Mouse (Mus musculus) liver, adult (tissue): ENCODE measurements around the gene Hebp1.
A peak's percentile ranks its signal among the peaks of the same experiment; 100 is the strongest.

Experiments
- GATA4 ChIP-seq: IDR thresholded peaks from 2 replicates; pipeline ENCODE4 v1.6.1; 2014; ENCODE audit warnings: mild to moderate bottlenecking, low read length; ENCODE audit not compliant: insufficient replicate concordance

The Hebp1 gene

GRCm38 (mm10) chr6:135177271-135177670, 20.6 kb downstream of the Hebp1 start:
- no peak for TF ChIP-seq GATA4

- no peak for TF ChIP-seq GATA4
These were observed 22.8 kb downstream of the Hebp1 start for GRCm38 (mm10) chr6:135175014-135175413.

- TF ChIP-seq GATA4: no peak
These were observed 26.1 kb downstream of the Hebp1 start for GRCm38 (mm10) chr6:135171736-135172135.

GRCm38 (mm10) chr6:135169246-135169645, 28.6 kb downstream of the Hebp1 start:
- no peak for TF ChIP-seq GATA4

GRCm38 (mm10) chr6:135168471-135168870, 29.4 kb downstream of the Hebp1 start:
- no peak for TF ChIP-seq GATA4

GRCm38 (mm10) chr6:135167380-135168311, 30.2 kb downstream of the Hebp1 start:
- peak; percentile 24; the same call in 1 of the 2 replicates for TF ChIP-seq GATA4

- no peak for TF ChIP-seq GATA4
These were observed 31.1 kb downstream of the Hebp1 start for GRCm38 (mm10) chr6:135166712-135167111.

GRCm38 (mm10) chr6:135166262-135166661, 31.6 kb downstream of the Hebp1 start:
- TF ChIP-seq GATA4: no peak

- TF ChIP-seq GATA4: no peak
These were observed 32.1 kb downstream of the Hebp1 start for GRCm38 (mm10) chr6:135165706-135166105.

GRCm38 (mm10) chr6:135165191-135165590, 32.6 kb downstream of the Hebp1 start:
- no peak for TF ChIP-seq GATA4

- TF ChIP-seq GATA4: peak; percentile 74; the same call in 1 of the 2 replicates
These were observed 35.0 kb downstream of the Hebp1 start for GRCm38 (mm10) chr6:135162861-135163260.

GRCm38 (mm10) chr6:135162311-135162710, 35.5 kb downstream of the Hebp1 start:
- TF ChIP-seq GATA4: no peak

- TF ChIP-seq GATA4: no peak
These were observed 36.5 kb downstream of the Hebp1 start for GRCm38 (mm10) chr6:135161356-135161755.

- no peak for TF ChIP-seq GATA4
These were observed 39.3 kb downstream of the Hebp1 start for GRCm38 (mm10) chr6:135158509-135158908.

GRCm38 (mm10) chr6:135157496-135157895, 40.3 kb downstream of the Hebp1 start:
- no peak for TF ChIP-seq GATA4

GRCm38 (mm10) chr6:135156597-135156996, 41.2 kb downstream of the Hebp1 start:
- no peak for TF ChIP-seq GATA4
